ENCODE assay signal across 9 mouse cellular contexts in genomic region chr9:36895009-36895693, GRCm38 (mm10).
DNase-seq lines count a peak whose midpoint lies in the region; ATAC-seq and TF ChIP-seq lines count a peak whose summit lies in the region.
"Had no signal": no experiment of that assay in that cellular context is flagged by ENCODE, and none has a peak within 500 bp of the region (broad histone marks: within the 10 kb centered on the region; RNA-seq: fewer than 3 reads in every experiment).

No protein-coding gene starts in this region.

- no peak for TF ChIP-seq POLR2A in thymus, adult 2 months (IDR thresholded peaks at IDR 0.05; ENCODE audit: control insufficient read depth, extremely low read depth, insufficient read depth, low read length, poor library complexity)
- TF ChIP-seq POLR2A in cortical plate, adult 2 months (IDR thresholded peaks at IDR 0.05; ENCODE audit: extremely low read depth, insufficient read depth, low read length) = no peak

- no peak for TF ChIP-seq EP300 in liver, postnatal 0 days (IDR thresholded peaks at IDR 0.05; ENCODE audit: low read depth)

- no peak overlapping the region for H3K9ac ChIP-seq in kidney, embryonic 16.5 days (replicated peaks; ENCODE audit: low read length)
- H3K9ac ChIP-seq in liver, postnatal 0 days (replicated peaks) = no peak overlapping the region
- H3K9ac ChIP-seq: limb, embryonic 12.5 days had no signal

- no peak for TF ChIP-seq CTCF in thymus, adult 2 months (IDR thresholded peaks at IDR 0.05; ENCODE audit: borderline replicate concordance, control insufficient read depth, extremely low read depth, insufficient read depth, low read length, poor library complexity)
- TF ChIP-seq CTCF in cortical plate, adult 2 months (IDR thresholded peaks at IDR 0.05; ENCODE audit: extremely low read depth, insufficient read depth, low read length) = peak; percentile 79
- TF ChIP-seq CTCF in liver, postnatal 0 days (IDR thresholded peaks at IDR 0.05; ENCODE audit: low read depth) = peak; percentile 63

- no peaks in the 10 kb centered on the region for H3K27me3 ChIP-seq in thymus, adult 2 months (ENCODE audit: control insufficient read depth, insufficient read depth, low read length)
- H3K27me3 ChIP-seq in kidney, embryonic 16.5 days (ENCODE audit: insufficient read depth, low read length) = no peaks in the 10 kb centered on the region
- H3K27me3 ChIP-seq in liver, postnatal 0 days (ENCODE audit: insufficient read depth, low read length) = no peaks in the 10 kb centered on the region
- H3K27me3 ChIP-seq: limb, embryonic 12.5 days had no signal

- no peaks in the 10 kb centered on the region for H3K36me3 ChIP-seq in thymus, adult 2 months (ENCODE audit: control insufficient read depth, insufficient read depth, low read length)
- no peaks in the 10 kb centered on the region for H3K36me3 ChIP-seq in kidney, embryonic 16.5 days (ENCODE audit: insufficient read depth, low read length)
- no peaks in the 10 kb centered on the region for H3K36me3 ChIP-seq in liver, postnatal 0 days (replicated peaks; ENCODE audit: insufficient read depth, low read length)

- no peak overlapping the region for H3K27ac ChIP-seq in thymus, adult 2 months (ENCODE audit: control insufficient read depth, insufficient read depth, low read length)
- 0 out of 2 replicates have a peak overlapping the region, but pooled peaks have one; percentile 1 for H3K27ac ChIP-seq in cortical plate, adult 2 months (ENCODE audit: insufficient read depth, low read length)
- H3K27ac ChIP-seq in kidney, embryonic 16.5 days (ENCODE audit: low read length) = no peak overlapping the region
- H3K27ac ChIP-seq in liver, postnatal 0 days (ENCODE audit: low read depth) = no peak overlapping the region
- H3K27ac ChIP-seq: limb, embryonic 12.5 days had no signal

- peak; percentile 61; the same call in 1 of the 2 replicates for ATAC-seq in kidney, embryonic 16.5 days (ENCODE audit: low FRiP score, low TSS enrichment)
- ATAC-seq in liver, postnatal 0 days = no peak

- peak; percentile 17 for DNase-seq in thymus, adult 2 months
- no peak for DNase-seq in thymus, adult 18-20 months
- DNase-seq in gastrocnemius, postnatal 4 days (ENCODE audit: low spot score in 2 of 2) = peak; percentile 28 to 55
- peak; percentile 41 for DNase-seq in liver, postnatal 0 days
- DNase-seq in ovary, postnatal 14 days (ENCODE audit: low spot score) = peak; percentile 55
- DNase-seq in T-cell, adult 2 months (ENCODE audit: low spot score) = no peak

- no peak overlapping the region for H3K4me3 ChIP-seq in thymus, adult 2 months (ENCODE audit: control insufficient read depth, insufficient read depth, low read length)
- H3K4me3 ChIP-seq in cortical plate, adult 2 months (ENCODE audit: insufficient read depth, low read length) = no peak overlapping the region
- H3K4me3 ChIP-seq in kidney, embryonic 16.5 days (ENCODE audit: low read length) = no peak overlapping the region
- no peak overlapping the region for H3K4me3 ChIP-seq in liver, postnatal 0 days (ENCODE audit: low read depth, low read length)
- H3K4me3 ChIP-seq: limb, embryonic 12.5 days had no signal

- H3K4me2 ChIP-seq in kidney, embryonic 16.5 days (replicated peaks; ENCODE audit: low read depth, low read length) = no peak overlapping the region
- no peak overlapping the region for H3K4me2 ChIP-seq in liver, postnatal 0 days (ENCODE audit: low read depth, low read length)
- H3K4me2 ChIP-seq: limb, embryonic 12.5 days had no signal

- H3K9me3 ChIP-seq in kidney, embryonic 16.5 days (ENCODE audit: low read length) = no peaks in the 10 kb centered on the region
- no peaks in the 10 kb centered on the region for H3K9me3 ChIP-seq in liver, postnatal 0 days (ENCODE audit: low read length)
- H3K9me3 ChIP-seq: limb, embryonic 12.5 days had no signal

- no peaks in the 10 kb centered on the region for H3K4me1 ChIP-seq in thymus, adult 2 months (replicated peaks; ENCODE audit: control insufficient read depth, insufficient read depth, low read length)
- H3K4me1 ChIP-seq in cortical plate, adult 2 months (ENCODE audit: control insufficient read depth, insufficient read depth, low read length) = peaks cover 5% of the 10 kb centered on the region; the same call in 1 of the 2 replicates
- H3K4me1 ChIP-seq in kidney, embryonic 16.5 days (ENCODE audit: insufficient read depth, low read length) = no peaks in the 10 kb centered on the region
- H3K4me1 ChIP-seq in liver, postnatal 0 days (ENCODE audit: insufficient read depth) = no peaks in the 10 kb centered on the region
- H3K4me1 ChIP-seq: limb, embryonic 12.5 days had no signal

- 91% methylated on average over 8 of the region's 8 CpGs for WGBS in thymus, adult 2 months
- 85% methylated on average over 8 of the region's 8 CpGs for WGBS in kidney, embryonic 16.5 days
- 76% methylated on average over 8 of the region's 8 CpGs for WGBS in liver, postnatal 0 days (ENCODE audit: insufficient replicate concordance)

Comparison
In these comparisons a context has a peak if more than half of its experiments do, and no peak if none do; other contexts are left out.
1. DNase-seq: peak in thymus, adult 2 months (single experiment), gastrocnemius, postnatal 4 days (2 of 2), liver, postnatal 0 days (single experiment) and ovary, postnatal 14 days (single experiment); none in thymus, adult 18-20 months (0 of 2) and T-cell, adult 2 months (single experiment).